Mouse (Mus musculus) stomach, embryonic 15.5 days (tissue): ENCODE data around the gene Ckap4. TPM values are rescaled to one million over a fixed set of nuclear protein-coding genes. Genes with fewer than 3 reads are reported as not detected.

Source experiments
- ATAC-seq: fragments of 200-750 bp; cut with Nextera tagmentation; 2 replicates; pipeline ENCODE4 v1.8.0; 2017; ENCODE audit warnings: low read depth, moderate number of reproducible peaks, moderate TSS enrichment; ENCODE audit not compliant: insufficient read depth, low FRiP score
- H3K27ac ChIP-seq: fragments of 300-500 bp; sonication (generic); 2 replicates; pipeline ENCODE4 v1.5.1; 2015; ENCODE audit warnings: mild to moderate bottlenecking, inconsistent platforms
- H3K27me3 ChIP-seq: fragments of 300-500 bp; sonication (generic); replicated peaks from 2 replicates; pipeline ENCODE4 v1.6.1; 2015; ENCODE audit warnings: inconsistent platforms
- H3K36me3 ChIP-seq: fragments of 300-500 bp; sonication (generic); 2 replicates; pipeline ENCODE4 v1.6.1; 2015; ENCODE audit warnings: inconsistent platforms
- H3K4me1 ChIP-seq: fragments of 300-500 bp; sonication (generic); 2 replicates; pipeline ENCODE4 v1.6.1; 2015; ENCODE audit warnings: inconsistent platforms
- H3K4me2 ChIP-seq: fragments of 300-500 bp; sonication (generic); 2 replicates; pipeline ENCODE4 v1.6.1; 2015; ENCODE audit warnings: mild to moderate bottlenecking, inconsistent platforms
- H3K4me3 ChIP-seq: fragments of 300-500 bp; sonication (generic); replicated peaks from 2 replicates; pipeline ENCODE4 v1.5.1; 2015; ENCODE audit warnings: inconsistent platforms
- H3K9ac ChIP-seq: fragments of 300-500 bp; sonication (generic); 2 replicates; pipeline ENCODE4 v1.6.1; 2015; ENCODE audit warnings: inconsistent platforms
- H3K9me3 ChIP-seq: fragments of 300-500 bp; sonication (generic); 2 replicates; pipeline ENCODE4 v1.6.1; 2016; ENCODE audit warnings: inconsistent platforms
- WGBS: fragments of 180-500 bp; shearing (Covaris S2); methylation state at CpG from one replicate; pipeline ENCODE4 v1.1.7; 2015; 5-methylcytosine and 5-hydroxymethylcytosine counted together
- polyA plus RNA-seq: library from polyadenylated mRNA; unstranded; fragments of >200 nt; fragmentation: Nextera tagmentation; extraction: Ambion mirVana; gene quantifications from 2 replicates; pipeline ENCODE4 v1.2.1, GENCODE M21; 2015

Ckap4 gene
- polyA plus RNA-seq, 1 experiment from 2014 or later = 89.3 TPM

GRCm38 (mm10) chr10:84562567-84563554, 29.0 kb upstream of the Ckap4 start:
- no peak overlapping the region for H3K4me2 ChIP-seq
- H3K36me3 ChIP-seq = no peaks in the 10 kb centered on the region
- no peaks in the 10 kb centered on the region for H3K4me1 ChIP-seq
- peak; percentile 91 for ATAC-seq
- no peak overlapping the region for H3K9ac ChIP-seq
- H3K4me3 ChIP-seq = no peak overlapping the region
- WGBS = 64% methylated on average over 13 of the region's 13 CpGs
- H3K9me3 ChIP-seq = no peaks in the 10 kb centered on the region
- H3K27ac ChIP-seq = 0 out of 2 replicates have a peak overlapping the region, but pooled peaks have one; percentile 28
- H3K27me3 ChIP-seq = no peaks in the 10 kb centered on the region

GRCm38 (mm10) chr10:84562121-84562520, 28.3 kb upstream of the Ckap4 start:
- Histone ChIP-seq H3K9me3 (no peaks in the 10 kb centered on the region), H3K27me3 (no peaks in the 10 kb centered on the region), H3K9ac (no peak overlapping the region), H3K4me3 (no peak overlapping the region), H3K4me1 (no peaks in the 10 kb centered on the region), H3K27ac (no peak overlapping the region), H3K4me2 (no peak overlapping the region), H3K36me3 (no peaks in the 10 kb centered on the region)
- no peak for ATAC-seq
- 70% methylated on average over 5 of the region's 5 CpGs for WGBS

- Histone ChIP-seq H3K4me1 (no peaks in the 10 kb centered on the region), H3K4me3 (no peak overlapping the region), H3K9me3 (no peaks in the 10 kb centered on the region), H3K4me2 (no peak overlapping the region), H3K27ac (no peak overlapping the region), H3K27me3 (no peaks in the 10 kb centered on the region), H3K9ac (no peak overlapping the region), H3K36me3 (no peaks in the 10 kb centered on the region)
- no peak for ATAC-seq
- WGBS = 84% methylated on average over 4 of the region's 4 CpGs
Observed at GRCm38 (mm10) chr10:84559986-84560385, 26.1 kb upstream of the Ckap4 start.

DNA sequence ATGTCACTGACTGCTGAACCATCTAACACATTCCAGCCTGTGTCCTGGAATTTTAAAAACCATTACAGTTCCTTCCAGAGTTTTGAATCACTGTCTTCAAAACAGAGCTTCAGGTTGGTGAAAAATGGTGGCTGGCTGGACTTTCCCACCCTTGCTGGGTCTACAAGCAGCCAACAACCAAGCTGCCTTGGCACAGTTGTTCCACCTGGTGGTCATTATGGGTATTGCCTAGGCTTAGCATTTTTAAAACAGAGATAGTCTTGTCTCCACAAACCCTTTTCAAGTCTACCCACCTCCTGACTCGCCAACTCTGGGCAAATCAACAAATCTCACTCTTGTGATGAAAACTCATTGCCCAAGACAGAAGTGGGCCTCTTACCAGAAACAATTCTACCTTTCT, 24.6 kb upstream of the Ckap4 start:
- H3K9me3 ChIP-seq = no peaks in the 10 kb centered on the region
- H3K27ac ChIP-seq = no peak overlapping the region
- H3K4me3 ChIP-seq = no peak overlapping the region
- ATAC-seq = no peak
- H3K27me3 ChIP-seq = no peaks in the 10 kb centered on the region
- no peaks in the 10 kb centered on the region for H3K36me3 ChIP-seq
- WGBS = 96% methylated on average over 1 of the region's 1 CpGs
- H3K4me1 ChIP-seq = 0 out of 2 replicates have a peak, but pooled peaks cover 2% of the 10 kb centered on the region
- H3K4me2 ChIP-seq = no peak overlapping the region
- no peak overlapping the region for H3K9ac ChIP-seq

- Histone ChIP-seq H3K27ac (no peak overlapping the region), H3K36me3 (no peaks in the 10 kb centered on the region), H3K27me3 (no peaks in the 10 kb centered on the region), H3K4me1 (0 out of 2 replicates have a peak, but pooled peaks cover 2% of the 10 kb centered on the region), H3K4me2 (no peak overlapping the region), H3K9ac (no peak overlapping the region), H3K4me3 (no peak overlapping the region), H3K9me3 (no peaks in the 10 kb centered on the region)
- no peak for ATAC-seq
- 62% methylated on average over 2 of the region's 2 CpGs for WGBS
Observed at GRCm38 (mm10) chr10:84556120-84556519, 22.3 kb upstream of the Ckap4 start.

GRCm38 (mm10) chr10:84554291-84555009, 20.6 kb upstream of the Ckap4 start:
- H3K4me2 ChIP-seq = no peak overlapping the region
- peak; percentile 68 for ATAC-seq
- 0 out of 2 replicates have a peak, but pooled peaks cover 2% of the 10 kb centered on the region for H3K4me1 ChIP-seq
- no peak overlapping the region for H3K4me3 ChIP-seq
- peak overlapping the region; percentile 18; the same call in 1 of the 2 replicates for H3K27ac ChIP-seq
- H3K9ac ChIP-seq = no peak overlapping the region
- no peaks in the 10 kb centered on the region for H3K27me3 ChIP-seq
- no peaks in the 10 kb centered on the region for H3K36me3 ChIP-seq
- H3K9me3 ChIP-seq = no peaks in the 10 kb centered on the region
- 38% methylated on average over 6 of the region's 6 CpGs for WGBS

DNA sequence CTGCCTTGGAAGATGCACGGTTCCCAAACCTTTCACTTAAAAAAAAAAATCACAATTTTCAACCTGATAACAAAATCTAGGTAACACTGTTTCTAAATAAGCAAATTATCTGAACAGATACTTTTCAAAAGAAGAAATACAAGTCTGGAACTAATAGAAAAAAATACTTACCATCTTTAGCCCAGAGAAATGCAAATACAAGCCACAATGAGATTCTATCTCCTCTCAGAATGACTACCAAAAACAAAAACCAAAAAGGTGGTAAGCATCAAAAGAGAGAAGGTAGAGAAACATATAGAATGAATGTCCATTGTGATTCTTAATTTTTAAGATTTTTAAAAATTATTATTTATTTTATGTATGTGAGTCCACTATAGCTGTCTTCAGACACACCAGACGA, 18.6 kb upstream of the Ckap4 start:
- ATAC-seq = no peak
- H3K4me3 ChIP-seq = no peak overlapping the region
- no peak overlapping the region for H3K9ac ChIP-seq
- no peak overlapping the region for H3K4me2 ChIP-seq
- H3K36me3 ChIP-seq = no peaks in the 10 kb centered on the region
- H3K4me1 ChIP-seq = 0 out of 2 replicates have a peak, but pooled peaks cover 2% of the 10 kb centered on the region
- H3K9me3 ChIP-seq = no peaks in the 10 kb centered on the region
- 95% methylated on average over 2 of the region's 2 CpGs for WGBS
- no peaks in the 10 kb centered on the region for H3K27me3 ChIP-seq
- H3K27ac ChIP-seq = no peak overlapping the region

GRCm38 (mm10) chr10:84551846-84552245, 18.0 kb upstream of the Ckap4 start:
- no peaks in the 10 kb centered on the region for H3K36me3 ChIP-seq
- 91% methylated on average over 3 of the region's 3 CpGs for WGBS

GRCm38 (mm10) chr10:84549920-84550293, 16.0 kb upstream of the Ckap4 start:
- WGBS = 82% methylated on average over 10 of the region's 10 CpGs
- peaks cover 8% of the 10 kb centered on the region for H3K4me1 ChIP-seq
- no peak for ATAC-seq
- no peak overlapping the region for H3K4me3 ChIP-seq
- no peak overlapping the region for H3K9ac ChIP-seq
- H3K27ac ChIP-seq = no peak overlapping the region
- H3K27me3 ChIP-seq = no peaks in the 10 kb centered on the region
- no peaks in the 10 kb centered on the region for H3K36me3 ChIP-seq
- no peaks in the 10 kb centered on the region for H3K9me3 ChIP-seq
- H3K4me2 ChIP-seq = no peak overlapping the region

More at GRCm38 (mm10) chr10:84551846-84552245, 18.0 kb upstream of the Ckap4 start:
- Histone ChIP-seq H3K4me3 (no peak overlapping the region), H3K4me2 (no peak overlapping the region), H3K27ac (no peak overlapping the region), H3K27me3 (no peaks in the 10 kb centered on the region), H3K4me1 (0 out of 2 replicates have a peak, but pooled peaks cover 2% of the 10 kb centered on the region), H3K9ac (no peak overlapping the region), H3K9me3 (no peaks in the 10 kb centered on the region)
- ATAC-seq = no peak

- ATAC-seq = no peak
- WGBS = 64% methylated on average over 17 of the region's 17 CpGs
- no peak overlapping the region for H3K9ac ChIP-seq
Observed at GRCm38 (mm10) chr10:84549146-84549919, 15.5 kb upstream of the Ckap4 start.

DNA sequence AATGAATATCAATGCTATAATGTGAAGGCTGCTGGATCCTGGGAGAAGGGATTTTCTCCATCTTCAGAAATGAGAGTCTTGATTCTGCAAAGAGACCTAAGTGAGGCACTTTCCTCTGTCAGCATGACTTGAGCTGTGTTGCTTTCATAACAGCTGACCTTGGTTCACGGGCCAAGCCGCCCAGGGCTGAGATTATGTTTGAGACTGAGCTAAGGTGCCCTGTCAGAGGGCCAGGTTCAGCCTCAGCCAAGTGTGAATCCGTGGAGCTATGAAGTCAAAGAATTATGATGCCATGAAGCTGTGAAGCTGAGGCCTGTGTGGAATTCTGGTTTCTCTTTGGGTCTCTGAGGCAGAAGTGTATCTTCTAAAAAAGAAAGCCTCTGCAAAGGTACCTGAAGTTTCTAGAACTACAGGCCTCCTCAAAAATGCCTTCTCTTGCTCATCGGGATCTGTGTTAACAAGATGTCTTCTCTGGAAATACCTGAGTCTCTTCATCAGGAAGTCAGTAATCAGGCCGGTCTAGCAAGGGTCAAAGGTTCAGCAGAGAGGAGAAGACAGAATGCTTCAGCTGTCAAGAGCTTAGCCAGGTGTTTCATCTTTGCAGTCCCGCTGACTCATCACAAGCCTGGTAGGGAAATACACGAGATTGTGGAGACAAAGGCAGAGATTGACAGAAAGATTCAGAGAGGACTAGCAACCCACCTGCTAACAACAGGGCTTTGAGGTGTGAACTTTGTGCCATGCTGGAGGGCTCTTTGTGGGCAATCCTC, 11.2 kb upstream of the Ckap4 start:
- WGBS = 32% methylated on average over 7 of the region's 7 CpGs
- Histone ChIP-seq H3K4me3 (no peak overlapping the region), H3K9ac (no peak overlapping the region), H3K4me1 (peaks cover 7% of the 10 kb centered on the region), H3K27ac (peak overlapping the region; percentile 61; the same call in 1 of the 2 replicates), H3K36me3 (no peaks in the 10 kb centered on the region), H3K4me2 (no peak overlapping the region), H3K27me3 (no peaks in the 10 kb centered on the region), H3K9me3 (no peaks in the 10 kb centered on the region)
- no peak for ATAC-seq

More at GRCm38 (mm10) chr10:84549146-84549919, 15.5 kb upstream of the Ckap4 start:
- Histone ChIP-seq H3K27ac (peak overlapping the region; percentile 26; the same call in 1 of the 2 replicates), H3K4me1 (peaks cover 9% of the 10 kb centered on the region), H3K36me3 (no peaks in the 10 kb centered on the region), H3K4me2 (no peak overlapping the region), H3K4me3 (no peak overlapping the region), H3K9me3 (no peaks in the 10 kb centered on the region), H3K27me3 (no peaks in the 10 kb centered on the region)
